Mouse (Mus musculus) C2C12 (cell line): ENCODE measurements around the gene Hoxd1. TPM values are rescaled to one million over a fixed set of nuclear protein-coding genes. Genes with fewer than 3 reads are reported as not detected.

Source experiments
- H3K27me3 ChIP-seq: one replicate; pipeline ENCODE4 v1.6.1; 2011; ENCODE audit not compliant: control insufficient read depth, insufficient read depth, insufficient read length
- H3K36me3 ChIP-seq: one replicate; pipeline ENCODE4 v1.6.1; 2011; ENCODE audit not compliant: control insufficient read depth, insufficient read depth
- H3K4me3 ChIP-seq: one replicate; pipeline ENCODE4 v1.5.1; 2011; ENCODE audit warnings: mild to moderate bottlenecking, control low read depth; ENCODE audit not compliant: poor library complexity, insufficient read depth, severe bottlenecking
- H3K79me2 ChIP-seq: one replicate; pipeline ENCODE4 v1.6.1; 2011; ENCODE audit not compliant: control insufficient read depth, insufficient read depth
- H3K79me3 ChIP-seq: one replicate; pipeline ENCODE4 v1.6.1; 2011; ENCODE audit warnings: low read depth, control low read depth
- H3ac ChIP-seq: one replicate; pipeline ENCODE3; 2011; ENCODE audit warnings: low read depth; ENCODE audit not compliant: control insufficient read depth, insufficient read length
- CEBPB ChIP-seq: IDR thresholded peaks from one replicate; pipeline ENCODE4 v1.6.1; 2011; ENCODE audit warnings: low read depth, mild to moderate bottlenecking, control low read depth, moderate library complexity
- CTCF ChIP-seq: IDR thresholded peaks from one replicate; pipeline ENCODE4 v1.5.1; 2011; ENCODE audit not compliant: control insufficient read depth, insufficient read depth, insufficient read length
- FOSL1 ChIP-seq: IDR thresholded peaks from one replicate; pipeline ENCODE4 v1.8.0; 2011; ENCODE audit warnings: mild to moderate bottlenecking, low read length; ENCODE audit not compliant: poor library complexity, insufficient read depth, severe bottlenecking
- MAX ChIP-seq: IDR thresholded peaks from one replicate; pipeline ENCODE4 v1.6.1; 2011; ENCODE audit warnings: mild to moderate bottlenecking, control low read depth
- MYOD1 ChIP-seq: IDR thresholded peaks from one replicate; pipeline ENCODE4 v1.6.1; 2011; ENCODE audit warnings: low read depth; ENCODE audit not compliant: control insufficient read depth, insufficient read length
- MYOG ChIP-seq: IDR thresholded peaks from one replicate; pipeline ENCODE4 v1.6.1; 2011; ENCODE audit not compliant: control insufficient read depth, insufficient read length; ENCODE audit errors: extremely low read depth
- USF1 ChIP-seq: IDR thresholded peaks from one replicate; pipeline ENCODE4 v1.6.1; 2011; ENCODE audit warnings: low read depth, mild to moderate bottlenecking, control low read depth, moderate library complexity
- polyA plus RNA-seq: library from polyadenylated mRNA; unstranded; fragments of >200 nt; fragmentation: generic; extraction: Trizol; gene quantifications from one replicate; pipeline ENCODE4 v1.2.1, GENCODE M21; 2012; ENCODE audit warnings: missing spikeins

Gene Hoxd1
- polyA plus RNA-seq, 1 experiment = not detected

GRCm38 (mm10) chr2:74739476-74739800 lies 23.3 kb upstream of the Hoxd1 start:
- no peak overlapping the region for H3K4me3 ChIP-seq
- no peak for TF ChIP-seq CEBPB
- no peak for TF ChIP-seq MAX
- TF ChIP-seq MYOG = no peak
- TF ChIP-seq CTCF = no peak
- no peak for TF ChIP-seq FOSL1
- no peak for TF ChIP-seq MYOD1
- TF ChIP-seq USF1 = no peak
- H3K27me3 ChIP-seq = peaks cover 58% of the 10 kb centered on the region
- no peaks in the 10 kb centered on the region for H3K36me3 ChIP-seq
- no peaks in the 10 kb centered on the region for H3K79me2 ChIP-seq
- no peak overlapping the region for H3ac ChIP-seq
- H3K79me3 ChIP-seq = no peaks in the 10 kb centered on the region

GRCm38 (mm10) chr2:74739869-74740268 lies 22.9 kb upstream of the Hoxd1 start:
- no peak overlapping the region for H3K4me3 ChIP-seq
- H3K79me2 ChIP-seq = no peaks in the 10 kb centered on the region
- H3ac ChIP-seq = no peak overlapping the region
- TF ChIP-seq MAX (no peak), FOSL1 (no peak), MYOD1 (no peak), CTCF (no peak), USF1 (no peak), MYOG (no peak), CEBPB (no peak)
- H3K79me3 ChIP-seq = no peaks in the 10 kb centered on the region
- peaks cover 54% of the 10 kb centered on the region for H3K27me3 ChIP-seq
- no peaks in the 10 kb centered on the region for H3K36me3 ChIP-seq

GRCm38 (mm10) chr2:74740311-74741091 lies 22.3 kb upstream of the Hoxd1 start:
- TF ChIP-seq MAX (no peak), USF1 (no peak), MYOD1 (no peak), FOSL1 (no peak), CEBPB (no peak), MYOG (no peak), CTCF (no peak)
- Histone ChIP-seq H3ac (no peak overlapping the region), H3K36me3 (no peaks in the 10 kb centered on the region), H3K27me3 (peaks cover 51% of the 10 kb centered on the region), H3K79me2 (no peaks in the 10 kb centered on the region), H3K4me3 (no peak overlapping the region), H3K79me3 (no peaks in the 10 kb centered on the region)

GRCm38 (mm10) chr2:74741252-74741978 lies 21.4 kb upstream of the Hoxd1 start:
- Histone ChIP-seq H3K27me3 (peaks cover 46% of the 10 kb centered on the region), H3ac (no peak overlapping the region), H3K4me3 (no peak overlapping the region), H3K79me2 (no peaks in the 10 kb centered on the region), H3K79me3 (no peaks in the 10 kb centered on the region), H3K36me3 (no peaks in the 10 kb centered on the region)
- no peak for TF ChIP-seq MYOD1
- no peak for TF ChIP-seq MYOG
- TF ChIP-seq USF1 = no peak
- TF ChIP-seq CEBPB = no peak
- TF ChIP-seq MAX = no peak
- TF ChIP-seq FOSL1 = no peak
- no peak for TF ChIP-seq CTCF

- Histone ChIP-seq H3K79me3 (no peaks in the 10 kb centered on the region), H3K27me3 (peaks cover 41% of the 10 kb centered on the region), H3K79me2 (no peaks in the 10 kb centered on the region), H3K36me3 (no peaks in the 10 kb centered on the region), H3K4me3 (no peak overlapping the region), H3ac (no peak overlapping the region)
- TF ChIP-seq FOSL1 = no peak
- no peak for TF ChIP-seq CEBPB
- TF ChIP-seq CTCF = no peak
- no peak for TF ChIP-seq MAX
- no peak for TF ChIP-seq MYOD1
- no peak for TF ChIP-seq MYOG
- TF ChIP-seq USF1 = no peak
Observed at GRCm38 (mm10) chr2:74741979-74742277, 20.9 kb upstream of the Hoxd1 start.

- TF ChIP-seq FOSL1 (no peak), MAX (no peak), CTCF (no peak), MYOD1 (no peak), USF1 (no peak), MYOG (no peak), CEBPB (no peak)
- Histone ChIP-seq H3K27me3 (peaks cover 22% of the 10 kb centered on the region), H3K79me2 (no peaks in the 10 kb centered on the region), H3ac (no peak overlapping the region), H3K36me3 (no peaks in the 10 kb centered on the region), H3K4me3 (no peak overlapping the region), H3K79me3 (no peaks in the 10 kb centered on the region)
Observed at GRCm38 (mm10) chr2:74745540-74746297, 17.1 kb upstream of the Hoxd1 start.
